Mouse (Mus musculus) C2C12 (cell line): Measurements from ENCODE around the gene Wars2.

ENCODE experiments used
- CTCF ChIP-seq: IDR thresholded peaks from one replicate; pipeline ENCODE4 v1.5.1; 2011; ENCODE audit not compliant: control insufficient read depth, insufficient read depth, insufficient read length
- MAX ChIP-seq: IDR thresholded peaks from one replicate; pipeline ENCODE4 v1.6.1; 2011; ENCODE audit warnings: mild to moderate bottlenecking, control low read depth
- USF1 ChIP-seq: IDR thresholded peaks from one replicate; pipeline ENCODE4 v1.6.1; 2011; ENCODE audit warnings: low read depth, mild to moderate bottlenecking, control low read depth, moderate library complexity

- TF ChIP-seq CTCF, result no peak
- no peak for TF ChIP-seq MAX
- TF ChIP-seq USF1, result no peak
Observed at GRCm38 (mm10) chr3:99257586-99258577, 117.0 kb downstream of the Wars2 start.
